ENCODE assay signal across 9 mouse cellular contexts in the genomic region with DNA sequence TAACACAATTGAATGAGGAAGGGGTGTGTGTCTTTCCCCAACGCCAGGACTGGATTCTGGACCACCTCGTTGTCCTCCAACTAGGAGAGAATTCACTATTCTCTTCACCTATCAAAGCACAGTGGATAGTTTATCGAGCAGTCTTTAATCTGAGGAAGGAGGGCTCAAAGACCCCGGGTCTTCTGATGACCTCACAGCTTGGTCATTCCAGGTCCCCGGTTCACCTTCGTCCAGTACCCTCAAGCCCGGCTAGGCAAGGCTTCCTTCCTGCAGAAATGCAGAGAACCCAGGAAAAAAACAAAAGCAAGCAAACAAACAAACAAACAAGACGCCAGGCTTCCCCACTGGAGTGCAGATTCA. TPM values are rescaled to one million over a fixed set of nuclear protein-coding genes. Genes with fewer than 3 reads are reported as not detected.
DNase-seq lines count a peak whose midpoint lies in the region; ATAC-seq and TF ChIP-seq lines count a peak whose summit lies in the region.
"Had no signal": no experiment of that assay in that cellular context is flagged by ENCODE, and none has a peak within 500 bp of the region (broad histone marks: within the 10 kb centered on the region; RNA-seq: fewer than 3 reads in every experiment).

No protein-coding gene starts in this region.

- TF ChIP-seq CTCF in left cerebral cortex, adult 2 months (IDR thresholded peaks at IDR 0.05): no peak

- H3K27ac ChIP-seq in left cerebral cortex, adult 2 months: peak overlapping the region; percentile 84
- no peak overlapping the region for H3K27ac ChIP-seq in embryonic facial prominence, embryonic 11.5 days (replicated peaks; ENCODE audit: low read depth, low read length)
- peak overlapping the region; percentile 45; the same call in 1 of the 2 replicates for H3K27ac ChIP-seq in intestine, embryonic 14.5 days (ENCODE audit: low read depth)

- peaks cover 3% of the 10 kb centered on the region; the same call in 1 of the 2 replicates for H3K4me1 ChIP-seq in embryonic facial prominence, embryonic 11.5 days (ENCODE audit: control insufficient read depth, insufficient read depth, low read length)
- peaks cover 13% of the 10 kb centered on the region for H3K4me1 ChIP-seq in intestine, embryonic 14.5 days (replicated peaks; ENCODE audit: control insufficient read depth, insufficient read depth, low read length)

- H3K9ac ChIP-seq in embryonic facial prominence, embryonic 11.5 days (replicated peaks; ENCODE audit: low read length): no peak overlapping the region
- H3K9ac ChIP-seq in intestine, embryonic 14.5 days (ENCODE audit: low read length): no peak overlapping the region

- no peaks in the 10 kb centered on the region for H3K36me3 ChIP-seq in embryonic facial prominence, embryonic 11.5 days (replicated peaks; ENCODE audit: control insufficient read depth, insufficient read depth, low read depth, low read length)
- H3K36me3 ChIP-seq in intestine, embryonic 14.5 days (ENCODE audit: control insufficient read depth, insufficient read depth, low read length): 0 out of 2 replicates have a peak, but pooled peaks cover 3% of the 10 kb centered on the region

- 22% methylated on average over 8 of the region's 8 CpGs for WGBS in embryonic facial prominence, embryonic 11.5 days
- WGBS in intestine, embryonic 14.5 days: 16% methylated on average over 8 of the region's 8 CpGs

- no peaks in the 10 kb centered on the region for H3K9me3 ChIP-seq in embryonic facial prominence, embryonic 11.5 days (replicated peaks; ENCODE audit: control insufficient read depth, low read length)
- no peaks in the 10 kb centered on the region for H3K9me3 ChIP-seq in intestine, embryonic 14.5 days (ENCODE audit: control insufficient read depth, low read length)

- no peak for DNase-seq in left cerebral cortex, adult 2 months (ENCODE audit: extremely low spot score in 1 of 2, low spot score in 2 of 2)
- no peak for DNase-seq in left cerebral cortex, postnatal 14 days (ENCODE audit: low spot score in 2 of 2)
- no peak for DNase-seq in embryonic facial prominence, embryonic 11.5 days (ENCODE audit: low spot score)
- DNase-seq in intestine, embryonic 14.5 days (ENCODE audit: low spot score): no peak
- DNase-seq in naive thymus-derived CD4-positive, alpha-beta T cell, adult 2 months (ENCODE audit: low read depth): peak; percentile 33
- no peak for DNase-seq in left cerebral cortex, adult 18-20 months (ENCODE audit: low spot score in 2 of 2)
- DNase-seq in embryo, embryonic 10 days (ENCODE audit: low spot score): no peak
- DNase-seq in left cerebral cortex, postnatal 25 days (ENCODE audit: low spot score in 2 of 2): no peak

- ATAC-seq in embryonic facial prominence, embryonic 11.5 days (replicated peaks; ENCODE audit: insufficient number of reproducible peaks, low FRiP score, low TSS enrichment, low read depth): peak; percentile 5; the same call in 1 of the 2 replicates
- ATAC-seq in intestine, embryonic 14.5 days (replicated peaks; ENCODE audit: low FRiP score, low TSS enrichment, low read depth): no peak

- no peaks in the 10 kb centered on the region for H3K27me3 ChIP-seq in embryonic facial prominence, embryonic 11.5 days (ENCODE audit: control insufficient read depth, insufficient read depth, low read length)
- no peaks in the 10 kb centered on the region for H3K27me3 ChIP-seq in intestine, embryonic 14.5 days (replicated peaks; ENCODE audit: control insufficient read depth, insufficient read depth, low read length)

- intact Hi-C loops in left cerebral cortex, adult 2 months (cut with DNase I): no loop called here
- intact Hi-C loops in left cerebral cortex, postnatal 14 days (cut with DNase I): no loop called here
- intact Hi-C loops in left cerebral cortex, postnatal 25 days (cut with DNase I): no loop called here

- peak overlapping the region; percentile 87 for H3K4me2 ChIP-seq in embryonic facial prominence, embryonic 11.5 days (ENCODE audit: low read depth, low read length)
- peak overlapping the region; percentile 92 for H3K4me2 ChIP-seq in intestine, embryonic 14.5 days (ENCODE audit: low read length)

- peak overlapping the region; percentile 81 for H3K4me3 ChIP-seq in left cerebral cortex, adult 2 months
- peak overlapping the region; percentile 66 for H3K4me3 ChIP-seq in embryonic facial prominence, embryonic 11.5 days (ENCODE audit: low read depth, low read length)
- peak overlapping the region; percentile 71 for H3K4me3 ChIP-seq in intestine, embryonic 14.5 days (ENCODE audit: low read depth, low read length)

RNA-seq across cellular contexts. Expression of gene Cln6, which starts 0.5 kb away (rescaled TPM):
- total RNA-seq in left cerebral cortex, adult 2 months (2021): 10 to 100 TPM; 10.0 to 11.9 TPM
- total RNA-seq in left cerebral cortex, postnatal 14 days (2021): 10 to 100 TPM; 11.2 to 11.5 TPM
- polyA plus RNA-seq in embryonic facial prominence, embryonic 11.5 days (2014; fragmentation: Nextera tagmentation; extraction: Ambion mirVana): 9.2 and 10.5 TPM in 2 replicates
- polyA plus RNA-seq in intestine, embryonic 14.5 days (2014; fragmentation: Nextera tagmentation; extraction: Ambion mirVana): 30.6 and 31.3 TPM in 2 replicates
- 10 to 100 TPM; 10.8 to 14.6 TPM for total RNA-seq in left cerebral cortex, adult 18-20 months (2021)
- total RNA-seq in left cerebral cortex, postnatal 25 days (2021): 10 to 100 TPM in 1 of 2 experiments, 1 to 10 TPM in 1; 9.2 to 10.5 TPM

RNA-seq across cellular contexts. Expression of gene Calml4, which starts 19.8 kb away (rescaled TPM):
- total RNA-seq in left cerebral cortex, adult 2 months (2021): 1 to 10 TPM in 1 of 2 experiments, under 1 TPM in 1; 0.75 to 1.1 TPM
- total RNA-seq in left cerebral cortex, postnatal 14 days (2021): 1 to 10 TPM; 1.1 to 1.5 TPM
- polyA plus RNA-seq in embryonic facial prominence, embryonic 11.5 days (2014; fragmentation: Nextera tagmentation; extraction: Ambion mirVana): 0.88 and 1.2 TPM in 2 replicates
- polyA plus RNA-seq in intestine, embryonic 14.5 days (2014; fragmentation: Nextera tagmentation; extraction: Ambion mirVana): 101 and 106 TPM in 2 replicates
- total RNA-seq in left cerebral cortex, adult 18-20 months (2021): not detected
- total RNA-seq in left cerebral cortex, postnatal 25 days (2021): 1 to 10 TPM; 1.4 to 2.7 TPM
- polyA plus RNA-seq: activated CD4-positive, CD25-positive, alpha-beta regulatory T cell, adult 4 months had no signal

RNA-seq across cellular contexts. Expression of gene Fem1b, which starts 26.4 kb away (rescaled TPM):
- total RNA-seq in left cerebral cortex, adult 2 months (2021): 100 to 1,000 TPM; 104 to 107 TPM
- total RNA-seq in left cerebral cortex, postnatal 14 days (2021): 100 to 1,000 TPM; 112 TPM
- polyA plus RNA-seq in embryonic facial prominence, embryonic 11.5 days (2014; fragmentation: Nextera tagmentation; extraction: Ambion mirVana): 38.4 and 41.1 TPM in 2 replicates
- 32.3 and 33.2 TPM in 2 replicates for polyA plus RNA-seq in intestine, embryonic 14.5 days (2014; fragmentation: Nextera tagmentation; extraction: Ambion mirVana)
- 100 to 1,000 TPM; 109 to 114 TPM for total RNA-seq in left cerebral cortex, adult 18-20 months (2021)
- total RNA-seq in left cerebral cortex, postnatal 25 days (2021): 100 to 1,000 TPM; 103 to 115 TPM
